Mouse (Mus musculus): ENCODE results near the gene Pola2. TPM values are rescaled to one million over a fixed set of nuclear protein-coding genes. Genes with fewer than 3 reads are reported as not detected.

Pola2 gene
- polyA plus RNA-seq, 1 experiment: 26.2 TPM

GRCm38 (mm10) chr19:5955704-5956670 lies 8.0 kb downstream of the Pola2 start:
- Histone ChIP-seq H3K4me3 (ENCODE audit: insufficient read depth, low read depth, low read length) (peak overlapping the region; percentile 32), H3K27me3 (replicated peaks; ENCODE audit: control insufficient read depth, insufficient read depth, low read length) (no peaks in the 10 kb centered on the region), H3K27ac (ENCODE audit: insufficient read depth, low read depth, low read length) (peak overlapping the region; percentile 83), H3K4me1 (ENCODE audit: control insufficient read depth, insufficient read depth, low read length) (peaks cover 5% of the 10 kb centered on the region; the same call in 1 of the 2 replicates), H3K36me3 (ENCODE audit: control insufficient read depth, insufficient read depth, low read length) (no peaks in the 10 kb centered on the region)
- TF ChIP-seq CTCF (conservative IDR thresholded peaks at IDR 0.05; ENCODE audit: insufficient read depth, insufficient read length, low read depth, low read length) (no peak), POLR2A (IDR thresholded peaks at IDR 0.05; ENCODE audit: low read depth, low read length) (no peak)
- 21% methylated on average over 28 of the region's 28 CpGs for WGBS
- peak; percentile 94 for DNase-seq

GRCm38 (mm10) chr19:5954936-5955335 lies 9.1 kb downstream of the Pola2 start:
- Histone ChIP-seq H3K4me3 (ENCODE audit: insufficient read depth, low read depth, low read length) (no peak overlapping the region), H3K27me3 (replicated peaks; ENCODE audit: control insufficient read depth, insufficient read depth, low read length) (no peaks in the 10 kb centered on the region), H3K36me3 (ENCODE audit: control insufficient read depth, insufficient read depth, low read length) (no peaks in the 10 kb centered on the region), H3K4me1 (ENCODE audit: control insufficient read depth, insufficient read depth, low read length) (peaks cover 5% of the 10 kb centered on the region; the same call in 1 of the 2 replicates), H3K27ac (ENCODE audit: insufficient read depth, low read depth, low read length) (peak overlapping the region; percentile 70)
- no peak for TF ChIP-seq POLR2A (IDR thresholded peaks at IDR 0.05; ENCODE audit: low read depth, low read length)
- no peak for TF ChIP-seq CTCF (conservative IDR thresholded peaks at IDR 0.05; ENCODE audit: insufficient read depth, insufficient read length, low read depth, low read length)
- DNase-seq: no peak
- WGBS: 68% methylated on average over 10 of the region's 10 CpGs

GRCm38 (mm10) chr19:5954031-5954710 lies 9.8 kb downstream of the Pola2 start:
- peak overlapping the region; percentile 27 for H3K27ac ChIP-seq (ENCODE audit: insufficient read depth, low read depth, low read length)
- TF ChIP-seq POLR2A (IDR thresholded peaks at IDR 0.05; ENCODE audit: low read depth, low read length): no peak
- no peak for TF ChIP-seq CTCF (conservative IDR thresholded peaks at IDR 0.05; ENCODE audit: insufficient read depth, insufficient read length, low read depth, low read length)
- H3K27me3 ChIP-seq (replicated peaks; ENCODE audit: control insufficient read depth, insufficient read depth, low read length): no peaks in the 10 kb centered on the region
- H3K36me3 ChIP-seq (ENCODE audit: control insufficient read depth, insufficient read depth, low read length): no peaks in the 10 kb centered on the region
- H3K4me1 ChIP-seq (ENCODE audit: control insufficient read depth, insufficient read depth, low read length): peaks cover 5% of the 10 kb centered on the region; the same call in 1 of the 2 replicates
- WGBS: 76% methylated on average over 22 of the region's 22 CpGs
- peak; percentile 56 for DNase-seq
- no peak overlapping the region for H3K4me3 ChIP-seq (ENCODE audit: insufficient read depth, low read depth, low read length)

GRCm38 (mm10) chr19:5953201-5953770 lies 10.7 kb downstream of the Pola2 start:
- TF ChIP-seq POLR2A (IDR thresholded peaks at IDR 0.05; ENCODE audit: low read depth, low read length) (no peak), CTCF (conservative IDR thresholded peaks at IDR 0.05; ENCODE audit: insufficient read depth, insufficient read length, low read depth, low read length) (no peak)
- no peak overlapping the region for H3K27ac ChIP-seq (ENCODE audit: insufficient read depth, low read depth, low read length)
- DNase-seq: peak; percentile 38
- no peak overlapping the region for H3K4me3 ChIP-seq (ENCODE audit: insufficient read depth, low read depth, low read length)
- H3K27me3 ChIP-seq (replicated peaks; ENCODE audit: control insufficient read depth, insufficient read depth, low read length): no peaks in the 10 kb centered on the region
- no peaks in the 10 kb centered on the region for H3K36me3 ChIP-seq (ENCODE audit: control insufficient read depth, insufficient read depth, low read length)
- H3K4me1 ChIP-seq (ENCODE audit: control insufficient read depth, insufficient read depth, low read length): peaks cover 5% of the 10 kb centered on the region; the same call in 1 of the 2 replicates
- WGBS: 84% methylated on average over 19 of the region's 19 CpGs

GRCm38 (mm10) chr19:5952071-5952691 lies 11.8 kb downstream of the Pola2 start:
- Histone ChIP-seq H3K4me3 (ENCODE audit: insufficient read depth, low read depth, low read length) (peak overlapping the region; percentile 20), H3K4me1 (ENCODE audit: control insufficient read depth, insufficient read depth, low read length) (peaks cover 5% of the 10 kb centered on the region; the same call in 1 of the 2 replicates), H3K27ac (ENCODE audit: insufficient read depth, low read depth, low read length) (peak overlapping the region; percentile 82), H3K36me3 (ENCODE audit: control insufficient read depth, insufficient read depth, low read length) (no peaks in the 10 kb centered on the region), H3K27me3 (replicated peaks; ENCODE audit: control insufficient read depth, insufficient read depth, low read length) (no peaks in the 10 kb centered on the region)
- TF ChIP-seq POLR2A (IDR thresholded peaks at IDR 0.05; ENCODE audit: low read depth, low read length) (no peak), CTCF (conservative IDR thresholded peaks at IDR 0.05; ENCODE audit: insufficient read depth, insufficient read length, low read depth, low read length) (no peak)
- peak; percentile 92 for DNase-seq
- WGBS: 48% methylated on average over 13 of the region's 13 CpGs

GRCm38 (mm10) chr19:5951631-5952030 lies 12.4 kb downstream of the Pola2 start:
- DNase-seq: no peak
- Histone ChIP-seq H3K36me3 (ENCODE audit: control insufficient read depth, insufficient read depth, low read length) (no peaks in the 10 kb centered on the region), H3K4me1 (ENCODE audit: control insufficient read depth, insufficient read depth, low read length) (peaks cover 5% of the 10 kb centered on the region; the same call in 1 of the 2 replicates), H3K27me3 (replicated peaks; ENCODE audit: control insufficient read depth, insufficient read depth, low read length) (no peaks in the 10 kb centered on the region), H3K27ac (ENCODE audit: insufficient read depth, low read depth, low read length) (peak overlapping the region; percentile 82), H3K4me3 (ENCODE audit: insufficient read depth, low read depth, low read length) (peak overlapping the region; percentile 20)
- TF ChIP-seq CTCF (conservative IDR thresholded peaks at IDR 0.05; ENCODE audit: insufficient read depth, insufficient read length, low read depth, low read length) (no peak), POLR2A (IDR thresholded peaks at IDR 0.05; ENCODE audit: low read depth, low read length) (no peak)
- WGBS: 69% methylated on average over 16 of the region's 16 CpGs

Data from kidney, adult 2 months (tissue).